Mouse (Mus musculus) spleen, adult 10 weeks (tissue): Measurements from ENCODE around the gene Sertad4. TPM values are rescaled to one million over a fixed set of nuclear protein-coding genes. Genes with fewer than 3 reads are reported as not detected.

Experiments used
- polyA plus RNA-seq: library from polyadenylated mRNA; stranded (reverse); fragments of 350-450 nt; fragmentation: Illumina TruSeq; extraction: RNeasy Lipid Tissue Mini Kit (QIAGEN cat#74804); gene quantifications from one replicate; pipeline ENCODE4 v1.2.3, GENCODE M21; 2015; ENCODE audit warnings: low replicate concordance; ENCODE audit not compliant: insufficient read depth

Sertad4 gene
- 2.4 TPM for polyA plus RNA-seq

GRCm38 (mm10) chr1:192855474-192856230 lies at the start of gene Sertad4:
TSS of gene Sertad4 (minus strand) at chr1:192855756.

Other genes starting within 250 kb of the Sertad4 start
- gene Hhat, start 84.5 kb downstream of the Sertad4 start, polyA plus RNA-seq: 2.5 TPM
- gene Syt14, start 180.0 kb upstream of the Sertad4 start, polyA plus RNA-seq: 0.07 TPM